Mouse (Mus musculus) bone marrow macrophage, adult 2 months (primary cell): ENCODE results near the gene Hint2. TPM values are rescaled to one million over a fixed set of nuclear protein-coding genes. Genes with fewer than 3 reads are reported as not detected.

Experiments
- H3K27ac ChIP-seq: 2 replicates; pipeline ENCODE4 v1.5.1; 2012; ENCODE audit warnings: low read depth, low read length; ENCODE audit not compliant: insufficient read depth
- H3K4me1 ChIP-seq: 2 replicates; pipeline ENCODE4 v1.6.1; 2012; ENCODE audit warnings: low read length; ENCODE audit not compliant: control insufficient read depth, insufficient read depth
- H3K4me3 ChIP-seq: 2 replicates; pipeline ENCODE4 v1.5.1; 2012; ENCODE audit warnings: mild to moderate bottlenecking, low read length, moderate library complexity; ENCODE audit not compliant: insufficient read depth
- CTCF ChIP-seq: IDR thresholded peaks from 2 replicates; pipeline ENCODE4 v1.5.1; 2012; ENCODE audit warnings: low read depth, mild to moderate bottlenecking, low read length, moderate library complexity
- POLR2A ChIP-seq: IDR thresholded peaks from 2 replicates; pipeline ENCODE4 v1.6.1; 2012; ENCODE audit warnings: mild to moderate bottlenecking, low read depth, low read length, borderline replicate concordance
- polyA plus RNA-seq: library from polyadenylated mRNA; stranded (reverse); fragments of >200 nt; gene quantifications from 2 replicates; pipeline ENCODE4 v1.2.4, GENCODE M21; 2012; ENCODE audit not compliant: missing spikeins, insufficient read depth, insufficient read length

Gene Hint2
- polyA plus RNA-seq, 1 experiment: 33.1 TPM

- Histone ChIP-seq H3K4me3 (no peak overlapping the region), H3K4me1 (peaks cover 4% of the 10 kb centered on the region), H3K27ac (no peak overlapping the region)
- TF ChIP-seq POLR2A (no peak), CTCF (no peak)
These were observed 43.7 kb downstream of the Hint2 start for GRCm38 (mm10) chr4:43612534-43612933.

GRCm38 (mm10) chr4:43604751-43605685 lies 51.2 kb downstream of the Hint2 start:
- Histone ChIP-seq H3K27ac (no peak overlapping the region), H3K4me3 (no peak overlapping the region), H3K4me1 (peaks cover 3% of the 10 kb centered on the region; the same call in 1 of the 2 replicates)

More at GRCm38 (mm10) chr4:43604751-43605685, 51.2 kb downstream of the Hint2 start:
- TF ChIP-seq POLR2A: no peak
- no peak for TF ChIP-seq CTCF

Other genes with a start within 250 kb of the Hint2 start
- gene Fam166b, start 227.3 kb downstream of the Hint2 start, polyA plus RNA-seq: not detected in 2 replicates
- 47.2 and 51.5 TPM in 2 replicates for gene Tesk1, start 214.5 kb downstream of the Hint2 start, polyA plus RNA-seq
- gene Cd72, start 201.8 kb downstream of the Hint2 start, polyA plus RNA-seq: 854 and 867 TPM in 2 replicates
- not detected in 2 replicates for gene Sit1, start 172.7 kb downstream of the Hint2 start, polyA plus RNA-seq
- 33.0 and 39.4 TPM in 2 replicates for gene Ccdc107, start 163.6 kb downstream of the Hint2 start, polyA plus RNA-seq
- 32.5 and 39.2 TPM in 2 replicates for gene Arhgef39, start 156.8 kb downstream of the Hint2 start, polyA plus RNA-seq
- gene Car9, start 149.5 kb downstream of the Hint2 start, polyA plus RNA-seq: 5.7 and 6.0 TPM in 2 replicates
- 7.0 and 8.9 TPM in 2 replicates for gene Tpm2, start 132.7 kb downstream of the Hint2 start, polyA plus RNA-seq
- 50.7 and 54.0 TPM in 2 replicates for gene Creb3, start 94.1 kb downstream of the Hint2 start, polyA plus RNA-seq
- gene Tln1, start 93.8 kb downstream of the Hint2 start, polyA plus RNA-seq: 168 and 219 TPM in 2 replicates
- gene Rgp1, start 77.8 kb downstream of the Hint2 start, polyA plus RNA-seq: 15.8 and 17.3 TPM in 2 replicates
- 9.6 and 11.3 TPM in 2 replicates for gene Gba2, start 77.6 kb downstream of the Hint2 start, polyA plus RNA-seq
- gene Msmp, start 72.0 kb downstream of the Hint2 start, polyA plus RNA-seq: not detected in 2 replicates
- gene Npr2, start 24.5 kb downstream of the Hint2 start, polyA plus RNA-seq: 0.44 TPM in 1 of 2 replicates, not detected in the other
- not detected in 2 replicates for gene Spag8, start 2.9 kb downstream of the Hint2 start, polyA plus RNA-seq
- 1.9 and 2.4 TPM in 2 replicates for gene Tmem8b, start 12.5 kb upstream of the Hint2 start, polyA plus RNA-seq
- gene Fam221b, start 12.7 kb upstream of the Hint2 start, polyA plus RNA-seq: 0.15 and 0.21 TPM in 2 replicates
- gene Olfr70, start 44.3 kb upstream of the Hint2 start, polyA plus RNA-seq: not detected in 2 replicates
- gene Olfr71, start 53.8 kb upstream of the Hint2 start, polyA plus RNA-seq: not detected in 2 replicates
- gene Hrct1, start 70.7 kb upstream of the Hint2 start, polyA plus RNA-seq: not detected in 2 replicates
- not detected in 2 replicates for gene Spaar, start 73.6 kb upstream of the Hint2 start, polyA plus RNA-seq
- gene Olfr159, start 114.5 kb upstream of the Hint2 start, polyA plus RNA-seq: not detected in 2 replicates
- not detected in 2 replicates for gene Olfr156, start 167.4 kb upstream of the Hint2 start, polyA plus RNA-seq
- gene Olfr157, start 183.7 kb upstream of the Hint2 start, polyA plus RNA-seq: 0.33 TPM in 1 of 2 replicates, not detected in the other
- not detected in 2 replicates for gene Olfr155, start 195.1 kb upstream of the Hint2 start, polyA plus RNA-seq
- 0.12 and 0.84 TPM in 2 replicates for gene Reck, start 219.1 kb upstream of the Hint2 start, polyA plus RNA-seq